Mouse (Mus musculus) forebrain, embryonic 14.5 days (tissue): ENCODE measurements around the gene Plagl2. TPM values are rescaled to one million over a fixed set of nuclear protein-coding genes. Genes with fewer than 3 reads are reported as not detected.
"Not testable (repeated sequence)": the region's sequence is repeated elsewhere in the genome, so short reads cannot be mapped to it uniquely, and the experiment has no call there.

Experiments
- ATAC-seq: fragments of 200-750 bp; cut with Nextera tagmentation; 2 replicates; pipeline ENCODE4 v1.8.0; 2017; ENCODE audit warnings: mild to moderate bottlenecking, moderate library complexity
- DNase-seq: peaks from one replicate; pipeline ENCODE4 v3.0.0-alpha.2; 2015; ENCODE audit warnings: low spot score
- H3K27ac ChIP-seq: fragments of 300-500 bp; sonication (generic); 2 replicates; pipeline ENCODE4 v1.5.1; 2014; ENCODE audit warnings: low read depth, mild to moderate bottlenecking, control low read depth, low read length, moderate library complexity
- H3K27me3 ChIP-seq: fragments of 300-500 bp; sonication (generic); replicated peaks from 2 replicates; pipeline ENCODE4 v1.6.1; 2014; ENCODE audit warnings: low read length, control low read depth, mixed read lengths; ENCODE audit not compliant: control insufficient read depth, insufficient read depth
- H3K36me3 ChIP-seq: fragments of 300-500 bp; sonication (generic); 2 replicates; pipeline ENCODE4 v1.6.1; 2014; ENCODE audit warnings: low read length, control low read depth; ENCODE audit not compliant: control insufficient read depth, insufficient read depth
- H3K4me1 ChIP-seq: fragments of 300-500 bp; sonication (generic); 2 replicates; pipeline ENCODE4 v1.6.1; 2014; ENCODE audit warnings: antibody characterized with exemption, low read length, control low read depth; ENCODE audit not compliant: control insufficient read depth, insufficient read depth
- H3K4me2 ChIP-seq: fragments of 300-500 bp; sonication (generic); 2 replicates; pipeline ENCODE4 v1.6.1; 2014; ENCODE audit warnings: mild to moderate bottlenecking, control low read depth, low read length
- H3K4me3 ChIP-seq: fragments of 300-500 bp; sonication (generic); 2 replicates; pipeline ENCODE4 v1.5.1; 2014; ENCODE audit warnings: low read depth, low read length, control low read depth
- H3K9ac ChIP-seq: fragments of 300-500 bp; sonication (generic); 2 replicates; pipeline ENCODE4 v1.6.1; 2014; ENCODE audit warnings: mild to moderate bottlenecking, low read length, control low read depth, moderate library complexity
- H3K9me3 ChIP-seq: fragments of 300-500 bp; sonication (generic); replicated peaks from 2 replicates; pipeline ENCODE4 v1.6.1; 2016; ENCODE audit warnings: low read length, control low read depth, mixed read lengths; ENCODE audit not compliant: control insufficient read depth
- WGBS: fragments of 180-500 bp; shearing (Covaris S2); extraction: QIAGEN DNeasy Blood & Tissue Kit; methylation state at CpG from one replicate; pipeline ENCODE4 v1.1.7; 2014; 5-methylcytosine and 5-hydroxymethylcytosine counted together
- polyA plus RNA-seq: library from polyadenylated mRNA; unstranded; fragments of >200 nt; fragmentation: Nextera tagmentation; extraction: Ambion mirVana; gene quantifications from 2 replicates; pipeline ENCODE4 v1.2.1, GENCODE M21; 2014

Gene Plagl2
- polyA plus RNA-seq, 1 experiment from 2014 or later, result 9.2 TPM

DNA sequence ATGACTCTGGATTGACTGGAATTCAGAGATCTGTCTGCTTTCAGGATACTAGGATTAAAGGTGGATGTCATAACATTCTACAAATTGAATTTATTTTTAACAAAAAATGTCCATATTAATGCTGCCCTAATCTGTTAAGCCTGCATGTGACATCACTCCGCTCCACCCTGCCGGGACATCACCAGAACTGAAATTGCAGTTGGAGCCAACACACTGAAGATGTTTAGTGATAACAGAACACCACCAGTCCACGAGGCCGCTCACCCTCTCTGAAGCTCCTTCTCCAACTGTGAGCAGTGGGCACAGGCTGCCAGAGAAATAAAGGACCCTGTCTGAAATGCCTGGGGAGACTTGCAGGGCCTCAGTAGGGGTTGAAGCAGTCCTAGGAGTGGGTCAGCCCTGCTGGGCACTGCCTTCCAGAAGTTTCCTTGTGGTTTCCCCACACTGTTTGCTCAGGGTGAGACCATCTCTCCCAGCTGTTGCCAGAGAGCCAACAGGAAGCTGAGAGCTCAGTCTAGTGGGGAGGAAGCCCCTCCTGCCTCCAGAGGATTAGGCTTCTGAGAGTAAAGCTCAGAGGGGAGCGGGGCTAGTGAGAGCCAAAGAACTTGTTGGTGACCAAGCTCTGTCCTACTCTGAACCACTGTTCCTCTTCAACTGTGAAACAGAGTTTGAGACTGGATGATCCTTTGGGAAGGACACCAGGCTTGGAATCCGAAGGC lies 33.1 kb upstream of the Plagl2 start:
- H3K4me2 ChIP-seq, DNase-seq, H3K36me3 ChIP-seq, ATAC-seq, H3K27me3 ChIP-seq, H3K27ac ChIP-seq, H3K9me3 ChIP-seq, H3K4me3 ChIP-seq, H3K4me1 ChIP-seq, H3K9ac ChIP-seq: not testable (repeated sequence)
- WGBS, result 74% methylated on average over 6 of the region's 6 CpGs

DNA sequence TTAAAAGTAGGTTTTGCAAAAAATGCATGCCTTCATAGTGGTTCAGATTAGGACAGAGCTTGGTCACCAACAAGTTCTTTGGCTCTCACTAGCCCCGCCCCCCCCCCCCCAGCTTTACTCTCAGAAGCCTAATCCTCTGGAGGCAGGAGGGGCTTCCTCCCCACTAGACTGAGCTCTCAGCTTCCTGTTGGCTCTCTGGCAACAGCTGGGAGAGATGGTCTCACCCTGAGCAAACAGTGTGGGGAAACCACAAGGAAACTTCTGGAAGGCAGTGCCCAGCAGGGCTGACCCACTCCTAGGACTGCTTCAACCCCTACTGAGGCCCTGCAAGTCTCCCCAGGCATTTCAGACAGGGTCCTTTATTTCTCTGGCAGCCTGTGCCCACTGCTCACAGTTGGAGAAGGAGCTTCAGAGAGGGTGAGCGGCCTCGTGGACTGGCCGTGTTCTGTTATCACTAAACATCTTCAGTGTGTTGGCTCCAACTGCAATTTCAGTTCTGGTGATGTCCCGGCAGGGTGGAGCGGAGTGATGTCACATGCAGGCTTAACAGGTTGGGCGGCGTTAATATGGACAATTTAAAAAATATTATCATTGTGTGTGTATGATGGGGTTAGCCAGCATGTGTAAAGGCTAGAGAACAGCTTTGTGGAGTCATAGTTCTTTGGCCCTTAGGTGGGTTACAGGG lies 29.1 kb upstream of the Plagl2 start:
- H3K4me1 ChIP-seq, H3K9ac ChIP-seq, H3K4me3 ChIP-seq, H3K4me2 ChIP-seq, H3K27me3 ChIP-seq, H3K27ac ChIP-seq, ATAC-seq, DNase-seq, H3K9me3 ChIP-seq: not testable (repeated sequence)
- H3K36me3 ChIP-seq, result peaks cover 26% of the 10 kb centered on the region
- 70% methylated on average over 8 of the region's 8 CpGs for WGBS

DNA sequence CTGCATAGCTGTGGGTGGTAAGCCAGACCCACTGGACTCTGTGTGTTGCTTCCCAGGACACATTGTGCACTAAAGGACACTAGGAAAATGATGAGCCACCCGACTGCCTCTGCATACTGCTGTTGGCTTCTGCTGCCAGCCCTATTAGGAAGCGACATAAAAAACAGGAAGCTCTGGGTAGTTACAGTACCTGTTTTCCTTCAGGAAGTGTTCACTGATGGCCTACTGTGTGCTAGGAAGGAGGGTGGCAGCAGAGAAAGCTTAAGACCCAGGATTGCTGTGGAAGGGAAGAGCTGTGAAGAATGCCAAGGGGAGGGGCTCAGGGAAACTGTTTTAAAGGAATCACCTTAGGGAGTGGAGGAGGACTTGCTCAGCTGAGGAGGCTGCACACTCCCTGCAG lies 26.1 kb upstream of the Plagl2 start:
- H3K4me1 ChIP-seq, result no peaks in the 10 kb centered on the region
- H3K36me3 ChIP-seq, result peaks cover 48% of the 10 kb centered on the region
- H3K4me3 ChIP-seq, result no peak overlapping the region
- no peaks in the 10 kb centered on the region for H3K9me3 ChIP-seq
- DNase-seq, result no peak
- no peak overlapping the region for H3K27ac ChIP-seq
- H3K27me3 ChIP-seq, result no peaks in the 10 kb centered on the region
- no peak overlapping the region for H3K9ac ChIP-seq
- no peak for ATAC-seq
- no peak overlapping the region for H3K4me2 ChIP-seq
- WGBS, result 89% methylated on average over 2 of the region's 2 CpGs

DNA sequence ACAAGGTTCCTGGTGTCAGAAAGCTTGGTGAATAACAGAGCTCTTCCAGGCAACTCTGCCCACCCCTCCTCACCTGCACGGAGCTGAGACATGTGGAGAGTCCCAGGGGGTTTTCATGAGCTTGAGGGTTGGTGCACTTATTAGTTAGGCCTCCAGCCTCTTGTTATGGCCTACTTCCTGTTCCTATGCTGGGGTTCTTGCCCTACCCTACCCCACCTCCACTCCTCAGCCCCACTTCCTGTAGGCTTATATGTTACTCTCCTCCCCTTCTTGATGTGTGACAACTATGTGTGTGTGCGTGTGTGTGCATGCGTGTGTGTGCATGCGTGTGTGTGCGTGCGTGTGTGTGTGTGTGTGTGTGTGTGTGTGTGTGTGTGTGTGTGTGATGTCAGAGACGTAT lies 21.8 kb upstream of the Plagl2 start:
- Histone ChIP-seq H3K4me3 (no peak overlapping the region), H3K27me3 (no peaks in the 10 kb centered on the region), H3K4me2 (no peak overlapping the region), H3K27ac (no peak overlapping the region), H3K36me3 (peaks cover 70% of the 10 kb centered on the region), H3K4me1 (no peaks in the 10 kb centered on the region), H3K9ac (no peak overlapping the region), H3K9me3 (no peaks in the 10 kb centered on the region)
- DNase-seq, result no peak
- ATAC-seq, result no peak
- 87% methylated on average over 5 of the region's 7 CpGs for WGBS

DNA sequence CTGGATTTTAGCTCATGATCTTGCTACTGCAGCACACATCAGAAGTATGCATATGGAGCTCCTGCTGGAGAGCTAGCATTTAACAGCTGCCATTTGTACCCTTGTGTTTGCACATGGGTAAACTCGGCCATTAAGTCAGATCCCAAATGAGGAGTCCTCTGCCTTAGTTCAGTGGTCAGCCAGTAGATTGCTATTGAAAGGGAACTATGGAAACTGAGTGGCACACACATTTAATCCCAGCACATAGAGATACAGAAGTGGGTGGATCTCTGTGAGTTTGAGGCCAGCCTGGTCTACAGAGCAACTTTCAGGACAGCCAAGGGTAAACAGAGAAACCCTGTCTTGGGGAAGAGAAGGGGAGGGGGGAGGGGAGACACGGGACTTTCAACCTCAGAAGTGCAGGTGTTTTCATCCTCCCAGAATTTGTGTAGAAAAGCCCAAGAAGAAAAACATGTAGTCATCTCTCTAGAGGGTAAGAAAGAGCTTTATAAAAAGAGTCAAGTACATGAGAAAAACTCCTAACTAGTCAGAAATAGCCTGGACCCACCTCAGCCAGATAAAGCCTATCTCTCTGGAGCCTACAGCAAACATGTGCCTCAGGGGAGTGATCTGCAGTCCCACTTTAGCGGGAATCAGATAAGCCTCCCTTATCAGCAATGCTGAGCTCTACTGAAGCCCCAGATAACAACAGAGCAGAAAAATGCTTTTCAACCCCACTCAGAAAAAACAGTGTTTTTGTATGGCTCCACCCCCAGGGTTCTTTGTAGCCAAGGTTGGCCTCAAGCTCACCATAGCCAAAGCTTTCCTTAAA lies 18.8 kb upstream of the Plagl2 start:
- no peak for ATAC-seq
- Histone ChIP-seq H3K36me3 (peaks cover 48% of the 10 kb centered on the region), H3K4me2 (no peak overlapping the region), H3K9ac (no peak overlapping the region), H3K27ac (no peak overlapping the region), H3K4me1 (no peaks in the 10 kb centered on the region), H3K4me3 (no peak overlapping the region), H3K27me3 (no peaks in the 10 kb centered on the region), H3K9me3 (no peaks in the 10 kb centered on the region)
- WGBS, result 77% methylated on average over 3 of the region's 3 CpGs
- DNase-seq, result no peak

DNA sequence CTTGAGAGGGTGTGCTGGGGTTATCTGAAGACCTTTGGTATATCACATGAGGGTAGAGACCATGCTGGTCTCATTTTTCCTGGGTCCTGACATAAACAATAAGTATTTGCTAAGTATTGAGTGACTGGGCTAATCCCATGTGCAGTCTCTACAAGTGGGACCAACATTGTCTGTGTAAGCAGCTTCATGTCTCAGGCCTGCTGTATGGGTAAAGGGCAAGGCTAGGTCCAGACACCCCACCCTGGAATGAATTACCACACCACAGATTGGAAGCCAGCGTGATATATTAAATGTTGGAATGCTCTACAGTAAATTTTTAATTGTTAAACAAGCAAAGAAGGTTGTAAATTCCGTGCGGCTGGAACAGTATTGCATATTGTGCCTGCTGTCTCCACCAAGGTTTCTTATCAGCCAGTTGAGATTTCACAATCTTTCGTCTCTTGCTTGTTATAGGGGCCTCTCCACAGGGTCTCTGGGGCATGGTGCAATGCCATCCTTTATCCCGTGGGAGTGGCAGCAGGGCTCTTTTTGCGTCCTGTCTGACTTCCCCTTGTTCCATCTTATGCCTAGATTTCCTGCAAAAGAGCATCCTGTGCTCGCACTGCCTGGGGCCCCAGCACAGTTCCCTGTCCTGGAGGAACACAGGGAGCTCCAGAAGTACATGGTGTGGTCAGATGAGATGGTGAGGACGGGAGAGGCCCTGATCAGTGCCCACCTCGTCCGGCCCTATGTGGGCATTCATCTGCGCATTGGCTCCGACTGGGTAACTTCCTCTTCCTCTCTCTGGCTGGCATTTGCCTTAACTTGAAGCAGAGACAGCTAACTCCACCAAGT lies 18.0 kb upstream of the Plagl2 start:
- Histone ChIP-seq H3K9me3 (no peaks in the 10 kb centered on the region), H3K27ac (no peak overlapping the region), H3K4me1 (no peaks in the 10 kb centered on the region), H3K36me3 (peaks cover 42% of the 10 kb centered on the region), H3K9ac (no peak overlapping the region), H3K4me3 (no peak overlapping the region), H3K4me2 (no peak overlapping the region), H3K27me3 (no peaks in the 10 kb centered on the region)
- ATAC-seq (no peak), DNase-seq (no peak)
- 88% methylated on average over 12 of the region's 12 CpGs for WGBS

DNA sequence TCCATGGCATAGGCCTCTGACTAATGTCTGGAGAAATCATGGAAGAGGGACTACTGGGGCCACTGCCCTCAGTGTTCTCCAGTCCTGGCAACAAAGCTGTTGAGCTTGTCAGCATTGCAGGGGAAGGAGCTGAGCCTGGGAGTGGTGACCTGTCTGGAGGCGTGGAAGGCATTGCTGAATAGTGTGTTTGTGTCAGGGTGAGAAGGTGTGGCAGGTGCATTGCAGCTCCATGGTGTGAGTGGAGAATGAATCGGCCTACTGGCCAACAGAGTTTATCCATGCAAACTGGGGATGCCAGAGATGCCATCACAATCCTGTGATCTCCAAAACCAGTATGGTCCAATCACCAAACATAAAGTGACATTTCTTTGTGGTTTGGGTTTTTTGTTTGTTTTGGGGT lies 15.4 kb upstream of the Plagl2 start:
- Histone ChIP-seq H3K36me3 (peaks cover 34% of the 10 kb centered on the region), H3K9ac (no peak overlapping the region), H3K4me3 (no peak overlapping the region), H3K4me1 (no peaks in the 10 kb centered on the region), H3K9me3 (no peaks in the 10 kb centered on the region), H3K27me3 (no peaks in the 10 kb centered on the region), H3K4me2 (no peak overlapping the region), H3K27ac (no peak overlapping the region)
- WGBS, result 89% methylated on average over 2 of the region's 2 CpGs
- DNase-seq (no peak), ATAC-seq (no peak)

DNA sequence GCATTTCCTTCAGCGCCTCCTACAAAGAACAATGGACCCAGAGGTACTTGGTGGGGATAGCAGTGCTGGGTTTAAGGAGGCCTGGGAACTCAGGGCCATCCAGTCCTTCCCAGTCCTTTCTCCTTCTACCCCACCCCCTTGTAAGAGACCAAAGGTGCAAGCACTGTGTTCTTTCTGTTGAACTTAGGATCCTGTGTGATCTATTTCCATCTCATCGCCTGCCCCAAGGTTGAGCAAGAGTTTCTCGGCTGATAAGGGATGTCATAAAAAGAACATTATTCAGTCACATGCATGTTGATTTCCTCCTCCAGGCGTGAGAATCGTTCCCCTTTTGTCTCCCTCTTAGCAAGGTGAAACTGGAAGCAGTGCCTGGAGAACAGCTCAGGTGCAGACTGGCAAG lies 8.5 kb upstream of the Plagl2 start:
- WGBS, result 95% methylated on average over 5 of the region's 5 CpGs

More for the DNA sequence above, 8.5 kb upstream of the Plagl2 start:
- Histone ChIP-seq H3K4me1 (no peaks in the 10 kb centered on the region), H3K27me3 (no peaks in the 10 kb centered on the region), H3K9ac (no peak overlapping the region), H3K4me2 (no peak overlapping the region), H3K4me3 (no peak overlapping the region), H3K27ac (no peak overlapping the region), H3K36me3 (peaks cover 43% of the 10 kb centered on the region), H3K9me3 (no peaks in the 10 kb centered on the region)
- DNase-seq (no peak), ATAC-seq (no peak)
